Mouse (Mus musculus) left cerebral cortex, adult 8-10 months (tissue): ENCODE results near the gene Pnpla1. TPM values are rescaled to one million over a fixed set of nuclear protein-coding genes. Genes with fewer than 3 reads are reported as not detected.
"Not testable (repeated sequence)": the region's sequence is repeated elsewhere in the genome, so short reads cannot be mapped to it uniquely, and the experiment has no call there.

Experiments
- DNase-seq, 2 experiments: peaks; one replicate each; pipeline ENCODE4 v3.0.0; 2022; ENCODE audit warnings: low spot score in 2 of 2
- total RNA-seq, 4 experiments: library from RNA; stranded (reverse); gene quantifications; 2 replicates each; pipeline ENCODE4 v1.2.4; 2022

Pnpla1 gene
- total RNA-seq, 4 experiments from 2014 or later = 0.91 to 1.4 (median 1.1) TPM

- not testable (repeated sequence) for DNase-seq
Measured at GRCm38 (mm10) chr17:28841947-28842346, 16.3 kb upstream of the Pnpla1 start.

GRCm38 (mm10) chr17:28843665-28844064, 14.5 kb upstream of the Pnpla1 start:
- no peak for DNase-seq

- DNase-seq = peak in 1 of 2 experiments; percentile 32
Measured at GRCm38 (mm10) chr17:28846974-28847617, 11.1 kb upstream of the Pnpla1 start.

GRCm38 (mm10) chr17:28850511-28850910, 7.7 kb upstream of the Pnpla1 start:
- no peak for DNase-seq

DNA sequence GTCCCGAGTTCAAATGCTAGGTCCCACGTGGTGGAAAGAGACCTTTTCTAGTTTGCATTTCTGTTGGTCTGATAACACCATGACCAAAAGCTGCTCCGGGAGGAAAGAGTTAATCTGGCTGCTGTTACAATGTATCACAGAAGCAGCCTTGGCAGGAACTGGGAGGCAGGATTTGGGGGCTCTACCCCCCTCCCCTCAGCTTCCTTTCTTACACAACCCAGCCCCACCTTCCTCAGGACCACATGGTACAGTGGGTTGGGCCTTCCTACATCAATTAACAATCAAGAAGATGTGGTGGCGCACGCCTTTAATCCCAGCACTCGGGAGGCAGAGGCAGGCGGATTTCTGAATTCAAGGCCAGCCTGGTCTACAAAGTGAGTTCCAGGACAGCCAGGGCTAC, 3.8 kb upstream of the Pnpla1 start:
- no peak for DNase-seq

- DNase-seq = no peak
Measured at GRCm38 (mm10) chr17:28855166-28855885, 2.9 kb upstream of the Pnpla1 start.

- no peak for DNase-seq
Measured at GRCm38 (mm10) chr17:28856030-28856429, 2.2 kb upstream of the Pnpla1 start.

DNA sequence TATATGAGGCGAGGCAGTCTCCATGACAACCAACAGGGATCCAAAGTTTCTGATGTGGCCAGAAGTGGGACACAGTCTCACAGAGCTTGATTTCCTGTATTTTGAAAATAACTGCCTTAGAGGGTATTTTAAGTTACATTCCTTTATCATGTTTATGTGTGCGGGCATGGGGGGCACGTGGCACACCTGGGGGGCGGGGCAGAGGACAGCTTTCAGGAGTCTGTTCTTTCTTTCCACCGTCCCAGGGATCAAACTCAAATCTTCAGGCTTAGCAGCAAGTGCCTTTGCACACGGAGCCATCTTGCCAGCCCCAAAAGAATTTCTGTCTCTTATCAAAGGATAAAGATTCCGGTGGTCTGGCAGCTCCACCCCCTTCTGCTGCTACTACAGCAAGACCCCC, 5.7 kb downstream of the Pnpla1 start:
- no peak for DNase-seq

DNA sequence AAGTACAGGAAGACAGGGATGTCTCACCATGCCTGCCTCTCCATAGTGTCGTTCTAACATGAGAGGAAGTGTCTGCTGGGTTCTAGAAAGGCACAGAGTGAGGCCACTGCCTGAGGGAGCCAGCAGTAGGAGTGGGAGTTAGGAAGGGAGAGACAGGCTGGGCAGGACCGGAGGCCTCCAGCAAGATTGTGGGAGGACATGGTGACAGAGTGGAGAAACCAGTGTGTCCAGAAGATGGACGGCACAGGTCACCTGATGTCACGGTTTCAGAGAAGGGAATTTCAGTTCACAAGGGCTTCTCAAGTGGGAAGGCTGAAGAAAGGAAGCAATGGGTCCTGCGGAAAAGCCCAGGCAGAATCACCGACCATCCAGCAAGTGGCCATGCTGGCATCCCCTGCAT, 6.3 kb downstream of the Pnpla1 start:
- DNase-seq = no peak

DNA sequence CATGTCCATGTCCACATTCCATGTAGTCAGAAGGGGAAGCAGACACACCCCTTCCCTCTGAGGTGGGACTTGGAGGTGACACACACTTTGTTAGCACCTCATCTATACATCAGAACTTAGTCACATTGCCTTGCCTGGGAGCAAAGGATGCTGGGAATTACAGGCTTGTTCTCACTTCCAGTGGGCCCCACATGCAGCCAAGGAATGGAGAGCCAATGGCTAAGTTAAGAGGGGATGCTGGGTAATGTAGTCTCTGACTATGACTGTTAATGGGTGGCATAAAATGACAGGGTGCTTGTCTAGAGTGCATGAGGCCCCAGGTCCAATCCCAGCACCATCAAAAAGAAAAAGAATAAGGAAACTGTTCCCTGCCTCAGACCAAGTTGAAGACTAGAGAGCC, 8.7 kb downstream of the Pnpla1 start:
- no peak for DNase-seq

- DNase-seq = no peak
Measured at GRCm38 (mm10) chr17:28867381-28867780, 9.2 kb downstream of the Pnpla1 start.

DNA sequence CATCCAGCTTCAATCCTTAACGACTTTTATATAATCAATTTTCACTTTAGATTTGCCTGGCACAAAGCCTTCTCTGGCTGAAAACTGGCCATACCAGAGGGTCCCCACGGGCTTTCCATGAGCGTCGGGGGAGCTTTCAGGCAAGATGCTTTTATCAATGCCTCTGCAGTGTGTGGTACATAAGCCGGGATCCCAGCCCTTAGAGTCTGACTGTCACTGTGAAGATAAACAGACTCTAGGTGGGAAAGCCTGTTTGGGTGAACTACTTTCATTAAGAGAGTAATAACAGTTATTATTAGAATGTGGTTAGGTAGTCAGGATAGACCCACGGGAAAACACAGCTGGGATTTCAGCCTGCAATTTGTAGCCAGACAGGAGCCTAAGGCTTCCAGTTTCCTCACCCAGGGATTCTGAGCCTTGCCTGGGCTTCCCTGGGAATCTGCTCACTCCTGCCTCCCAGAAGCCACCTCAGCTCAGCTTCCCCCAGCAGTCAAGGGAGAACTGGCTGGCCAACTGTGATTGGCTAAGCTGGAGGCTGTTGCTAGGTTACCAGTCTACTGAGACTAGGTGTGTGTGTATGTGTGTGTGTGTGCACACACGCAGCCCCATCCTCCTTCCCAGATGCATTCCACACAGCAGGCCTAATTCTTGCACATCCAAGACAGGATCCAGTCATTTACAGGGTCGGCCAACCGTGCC, 11.3 kb downstream of the Pnpla1 start:
- peak; percentile 61 to 88 for DNase-seq

DNA sequence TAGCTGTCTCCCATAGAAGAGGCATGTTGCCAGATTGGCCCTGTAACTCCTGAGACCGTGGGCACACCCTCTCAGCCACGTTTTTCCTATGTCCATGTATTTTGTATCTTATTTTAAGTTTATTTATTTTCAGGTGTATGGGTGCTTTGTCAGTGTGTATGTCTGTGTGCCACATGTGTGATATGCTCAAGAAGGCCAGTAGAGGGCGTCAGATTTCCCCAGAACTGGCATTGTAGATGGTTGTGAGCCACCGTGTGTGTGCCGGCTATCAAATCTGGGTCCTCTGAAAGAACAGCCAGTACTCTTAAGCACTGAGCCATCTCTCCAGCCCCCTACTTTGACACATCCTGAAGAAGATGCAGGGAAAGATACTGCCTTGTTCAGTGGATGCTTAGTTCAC, 12.2 kb downstream of the Pnpla1 start:
- DNase-seq = no peak

DNA sequence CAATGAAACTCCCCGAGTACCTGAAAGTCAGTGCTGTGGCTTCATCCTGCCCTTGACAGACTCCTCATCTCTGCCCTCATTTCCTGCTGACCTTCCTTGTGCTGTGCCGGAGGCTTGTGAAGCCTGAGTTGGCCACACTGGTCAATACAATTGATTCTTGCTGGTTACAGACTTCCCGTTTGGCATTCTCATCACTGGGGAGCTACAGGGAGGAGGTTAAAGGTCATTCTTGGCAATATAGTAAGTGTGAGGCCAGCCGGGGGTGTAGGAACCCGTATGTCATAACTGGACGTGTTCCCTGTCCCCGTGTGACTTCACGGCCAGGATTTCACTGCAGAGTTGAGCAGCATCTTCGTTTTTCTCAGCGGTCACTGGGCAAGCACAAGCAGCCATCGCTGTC, 13.6 kb downstream of the Pnpla1 start:
- DNase-seq = no peak

GRCm38 (mm10) chr17:28872322-28872721, 14.1 kb downstream of the Pnpla1 start:
- no peak for DNase-seq

- peak in 1 of 2 experiments; percentile 58 for DNase-seq
Measured at GRCm38 (mm10) chr17:28874216-28874615, 16.0 kb downstream of the Pnpla1 start.

- no peak for DNase-seq
Measured at GRCm38 (mm10) chr17:28874825-28875224, 16.6 kb downstream of the Pnpla1 start.

DNA sequence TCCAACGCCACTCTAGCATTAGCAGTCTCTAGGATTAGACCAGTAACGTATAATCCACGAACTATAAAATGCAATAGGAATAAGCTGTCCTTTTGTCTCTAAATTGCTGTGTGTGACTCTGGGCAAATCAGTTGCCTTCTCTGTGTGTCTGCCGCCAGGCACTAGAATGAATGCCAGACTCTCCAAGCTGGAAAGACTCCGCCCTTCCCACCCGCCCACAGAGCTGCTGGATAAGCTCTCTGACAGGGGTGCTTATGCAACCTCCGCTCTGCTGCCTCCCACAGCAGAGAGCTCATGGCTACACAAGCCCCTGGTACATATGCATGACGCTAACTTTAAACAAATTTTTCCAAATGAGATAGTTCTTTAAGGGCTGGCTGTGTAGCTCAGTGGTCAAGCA, 17.1 kb downstream of the Pnpla1 start:
- peak; percentile 38 to 85 for DNase-seq

DNA sequence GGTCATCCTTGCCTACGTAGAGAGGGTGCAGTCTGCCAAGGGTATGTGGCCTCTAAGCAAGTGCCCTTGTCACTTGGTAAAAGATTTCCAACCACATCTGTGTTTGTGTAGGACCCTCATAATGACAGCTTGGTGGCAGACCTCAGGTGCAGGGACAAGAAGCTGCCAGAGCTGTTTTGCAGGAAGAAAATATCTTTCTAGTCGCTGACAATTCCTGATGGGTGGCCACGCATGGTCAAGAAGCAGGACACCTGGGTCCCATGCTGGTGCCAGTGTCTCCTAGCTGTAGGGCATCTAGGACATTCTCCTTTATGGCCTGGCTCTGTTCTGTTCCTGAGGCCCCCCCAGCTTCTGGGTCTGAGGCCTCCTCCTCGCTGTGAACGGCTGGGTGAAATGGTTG, 18.1 kb downstream of the Pnpla1 start:
- DNase-seq = no peak

DNA sequence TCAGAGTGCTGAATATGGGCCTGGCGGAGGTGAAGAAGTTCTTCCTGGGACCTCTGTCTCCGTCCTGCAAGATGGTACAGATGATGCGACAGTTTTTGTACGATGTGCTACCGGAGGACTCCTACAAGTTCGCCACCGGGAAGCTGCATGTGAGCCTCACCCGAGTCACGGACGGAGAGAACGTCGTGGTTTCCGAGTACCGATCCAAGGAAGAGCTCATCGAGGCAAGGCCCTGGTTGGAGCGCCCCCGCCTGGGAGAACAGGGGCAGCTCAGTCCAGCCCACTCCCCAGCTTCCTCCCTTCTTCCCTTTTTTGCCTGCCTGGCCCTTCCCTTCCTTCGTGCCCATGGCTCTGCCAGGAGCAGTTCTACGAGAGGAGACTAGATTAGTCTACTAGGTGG, 18.6 kb downstream of the Pnpla1 start:
- no peak for DNase-seq

DNA sequence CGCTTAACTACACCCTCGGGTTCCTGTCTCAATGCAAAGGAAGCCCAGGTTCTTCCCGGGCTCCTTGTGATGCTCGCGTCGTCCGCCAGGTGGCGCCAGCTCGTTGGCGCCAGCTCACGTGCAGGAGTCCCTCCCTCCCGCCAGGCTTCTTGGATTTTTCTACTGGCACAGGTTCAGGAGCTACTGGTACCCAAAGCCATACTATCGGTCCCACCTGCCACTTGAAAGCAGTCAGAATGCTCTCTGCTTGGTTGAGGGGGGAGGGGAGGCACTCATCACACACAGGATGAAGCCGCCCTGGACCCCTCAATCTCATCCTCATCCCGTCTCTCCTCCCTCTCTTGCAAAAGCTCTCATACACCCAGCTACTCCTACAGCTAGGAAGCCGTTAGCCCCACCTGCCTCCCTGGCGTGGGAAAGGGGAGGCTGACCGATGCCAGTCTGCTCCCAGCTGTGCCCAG, 21.8 kb downstream of the Pnpla1 start:
- peak; percentile 64 to 67 for DNase-seq

DNA sequence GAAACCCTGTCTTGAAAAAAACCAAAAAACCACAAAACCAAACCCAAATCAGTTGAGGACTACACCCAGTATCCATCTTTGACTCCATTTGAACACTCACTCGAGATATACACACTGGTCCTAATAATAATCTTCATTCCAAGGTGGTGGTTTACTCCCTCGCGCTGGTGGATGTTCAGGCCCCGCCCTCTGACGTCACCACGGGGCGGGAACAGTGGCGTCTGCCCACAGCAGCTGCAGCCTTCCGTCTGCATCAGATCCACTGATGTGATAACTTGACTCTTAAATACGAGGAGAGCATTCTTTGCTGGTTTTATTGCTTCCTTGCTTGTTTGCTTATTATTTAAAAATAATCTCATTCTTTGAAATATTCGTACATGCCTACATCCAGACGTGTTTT, 24.1 kb downstream of the Pnpla1 start:
- no peak for DNase-seq
